Mouse (Mus musculus) naive thymus-derived CD4-positive, alpha-beta T cell, adult 2 months (primary cell): ENCODE measurements at regions not wholly inside any gene's neighbourhood (a gene's known extent, or its start where the extent isn't known, plus 50 kb on each side); places are given as distances from the start of the nearest gene placed in this dataset.
A peak's percentile ranks its signal among the peaks of the same experiment; 100 is the strongest.

Source experiments
- DNase-seq: peaks from one replicate; pipeline ENCODE4 v3.0.0-alpha.2; 2011; ENCODE audit warnings: low read depth

GRCm38 (mm10) chr10:21218431-21218830, 57.6 kb upstream of the Myb start:
- DNase-seq = no peak

GRCm38 (mm10) chr10:21220795-21221194, 60.0 kb upstream of the Myb start:
- no peak for DNase-seq

- peak; percentile 12 for DNase-seq
Measured at GRCm38 (mm10) chr10:21221290-21221926, 60.6 kb upstream of the Myb start.

GRCm38 (mm10) chr10:21222104-21223034, 61.6 kb upstream of the Myb start:
- peak; percentile 68 for DNase-seq

GRCm38 (mm10) chr10:21223104-21223910, 62.5 kb upstream of the Myb start:
- peak; percentile 75 for DNase-seq

GRCm38 (mm10) chr10:21224229-21224628, 63.4 kb upstream of the Myb start:
- peak; percentile 70 for DNase-seq

- no peak for DNase-seq
Measured at GRCm38 (mm10) chr10:21226210-21226609, 65.4 kb upstream of the Myb start.

GRCm38 (mm10) chr10:21227764-21228163, 67.0 kb upstream of the Myb start:
- no peak for DNase-seq

GRCm38 (mm10) chr10:21228557-21228956, 67.2 kb upstream of the Hbs1l start:
- DNase-seq = no peak

GRCm38 (mm10) chr10:21235172-21235571, 60.6 kb upstream of the Hbs1l start:
- DNase-seq = peak; percentile 92

- no peak for DNase-seq
Measured at GRCm38 (mm10) chr10:21237000-21237399, 58.8 kb upstream of the Hbs1l start.

- DNase-seq = peak; percentile 50
Measured at GRCm38 (mm10) chr10:21239451-21239850, 56.3 kb upstream of the Hbs1l start.

- no peak for DNase-seq
Measured at GRCm38 (mm10) chr10:21241557-21242222, 54.1 kb upstream of the Hbs1l start.

GRCm38 (mm10) chr10:21242471-21243231, 53.1 kb upstream of the Hbs1l start:
- DNase-seq = no peak

GRCm38 (mm10) chr10:21244849-21245453, 50.8 kb upstream of the Hbs1l start:
- peak; percentile 42 for DNase-seq

- no peak for DNase-seq
Measured at GRCm38 (mm10) chr10:21245558-21245957, 50.2 kb upstream of the Hbs1l start.
